Mouse (Mus musculus) liver, embryonic 16.5 days (tissue): ENCODE data around the gene Cacnb2. TPM values are rescaled to one million over a fixed set of nuclear protein-coding genes. Genes with fewer than 3 reads are reported as not detected.

Experiments
- ATAC-seq: fragments of 200-750 bp; cut with Nextera tagmentation; 2 replicates; pipeline ENCODE4 v1.8.0; 2017; ENCODE audit warnings: low read depth, mild to moderate bottlenecking, moderate number of reproducible peaks, moderate library complexity
- H3K27ac ChIP-seq: fragments of 300-500 bp; sonication (generic); 2 replicates; pipeline ENCODE4 v1.5.1; 2014; ENCODE audit warnings: mild to moderate bottlenecking, low read length
- H3K27me3 ChIP-seq: fragments of 300-500 bp; sonication (generic); 2 replicates; pipeline ENCODE4 v1.6.1; 2014; ENCODE audit warnings: low read depth, low read length, mixed read lengths; ENCODE audit not compliant: control insufficient read depth, insufficient read depth
- H3K36me3 ChIP-seq: fragments of 300-500 bp; sonication (generic); 2 replicates; pipeline ENCODE4 v1.6.1; 2014; ENCODE audit warnings: mild to moderate bottlenecking; ENCODE audit not compliant: control insufficient read depth, insufficient read depth
- H3K4me1 ChIP-seq: fragments of 300-500 bp; sonication (generic); 2 replicates; pipeline ENCODE4 v1.6.1; 2014; ENCODE audit warnings: low read depth, low read length, mixed read lengths; ENCODE audit not compliant: control insufficient read depth
- H3K4me2 ChIP-seq: fragments of 300-500 bp; sonication (generic); 2 replicates; pipeline ENCODE4 v1.6.1; 2014; ENCODE audit warnings: low read depth, low read length, mixed read lengths
- H3K4me3 ChIP-seq: fragments of 300-500 bp; sonication (generic); 2 replicates; pipeline ENCODE4 v1.5.1; 2014; ENCODE audit warnings: low read depth, mild to moderate bottlenecking, low read length
- H3K9ac ChIP-seq: fragments of 300-500 bp; sonication (generic); 2 replicates; pipeline ENCODE4 v1.6.1; 2014; ENCODE audit warnings: low read depth, low read length
- H3K9me3 ChIP-seq: fragments of 300-500 bp; sonication (generic); replicated peaks from 2 replicates; pipeline ENCODE4 v1.6.1; 2016; ENCODE audit warnings: low read length; ENCODE audit not compliant: control insufficient read depth
- WGBS: fragments of 180-500 bp; shearing (Covaris S2); extraction: QIAGEN DNeasy Blood & Tissue Kit; methylation state at CpG from one replicate; pipeline ENCODE4 v1.1.7; 2014; ENCODE audit not compliant: insufficient replicate concordance; 5-methylcytosine and 5-hydroxymethylcytosine counted together
- polyA plus RNA-seq: library from polyadenylated mRNA; unstranded; fragments of >200 nt; fragmentation: Nextera tagmentation; extraction: Ambion mirVana; gene quantifications from 2 replicates; pipeline ENCODE4 v1.2.1, GENCODE M21; 2015

Gene Cacnb2
- 0.16 and 0.26 TPM in 2 replicates for polyA plus RNA-seq

DNA sequence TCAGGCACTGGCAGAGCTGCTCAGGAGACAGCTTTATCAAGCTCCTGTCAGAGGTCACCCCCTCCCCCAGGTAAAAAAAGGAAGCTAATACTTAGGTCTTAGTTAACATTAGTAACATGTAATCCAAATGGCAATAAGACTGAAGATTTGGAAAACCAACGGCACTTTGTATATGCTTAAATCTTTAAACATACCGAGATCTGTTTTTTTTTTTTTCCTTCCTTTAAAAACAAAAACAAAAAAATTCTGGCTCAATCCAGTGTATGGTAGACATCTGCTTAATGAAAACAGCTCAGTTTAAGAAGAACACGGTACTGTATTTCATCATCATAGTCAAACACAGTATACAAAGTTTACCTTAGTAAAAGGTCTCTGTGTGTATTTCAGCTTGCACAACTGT is at the start of gene Cacnb2:
Cacnb2 (plus strand) TSS at position 301 of the 400 bp plus-strand sequence.
- Histone ChIP-seq H3K4me2 (peak within 1 kb of the TSS; percentile 66), H3K36me3 (no peaks in the 10 kb centered on the region), H3K4me1 (no peaks in the 10 kb centered on the region), H3K4me3 (peak within 1 kb of the TSS; percentile 62), H3K27ac (peak within 1 kb of the TSS; percentile 10), H3K9me3 (no peaks in the 10 kb centered on the region), H3K27me3 (peaks cover 20% of the 10 kb centered on the region), H3K9ac (peak within 1 kb of the TSS; percentile 48)
- ATAC-seq, result peak; percentile 58
- WGBS, result 29% methylated on average over 3 of the region's 3 CpGs

DNA sequence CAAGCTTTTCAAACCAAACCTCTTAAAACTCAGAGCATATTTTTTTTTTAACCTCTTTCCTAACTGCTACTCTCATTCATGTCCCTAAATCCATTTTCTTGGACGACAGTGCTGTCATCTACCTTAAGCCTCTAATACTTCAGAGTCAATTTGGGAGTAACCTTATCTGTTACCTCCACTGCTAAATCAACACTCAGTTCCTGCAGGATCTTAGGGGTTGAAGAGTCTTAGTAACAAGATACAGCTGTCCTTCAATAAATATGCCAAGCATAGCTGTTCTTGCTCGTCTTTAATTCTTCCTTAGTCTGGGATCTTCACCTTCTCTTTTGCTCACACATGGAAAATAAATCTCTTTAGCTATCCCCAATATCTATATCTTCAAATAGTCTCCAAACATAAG is 34.9 kb upstream of the Cacnb2 start:
- 44% methylated on average over 2 of the region's 2 CpGs for WGBS
- no peak for ATAC-seq

DNA sequence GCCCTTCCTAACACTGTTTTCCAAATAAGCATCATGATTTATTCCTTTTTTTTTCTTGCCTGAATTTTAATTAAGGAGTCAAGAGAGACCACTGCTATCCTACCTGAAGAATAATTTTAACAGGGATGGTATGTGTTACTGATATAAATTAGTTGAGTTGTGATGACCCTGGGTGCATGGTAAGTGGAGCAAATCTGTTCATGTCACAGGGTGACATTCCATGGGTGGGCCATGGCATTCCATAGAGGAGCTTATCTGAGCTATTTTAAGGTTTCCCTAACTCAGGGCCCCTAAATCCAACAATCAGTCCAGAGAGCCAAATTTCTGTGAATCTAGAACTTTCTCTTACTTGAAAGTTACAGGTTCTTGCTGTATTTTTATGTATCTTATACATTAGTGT is 31.6 kb upstream of the Cacnb2 start:
- Histone ChIP-seq H3K36me3 (no peaks in the 10 kb centered on the region), H3K4me2 (no peak overlapping the region), H3K4me3 (no peak overlapping the region), H3K4me1 (no peaks in the 10 kb centered on the region), H3K27ac (no peak overlapping the region), H3K9ac (no peak overlapping the region), H3K9me3 (no peaks in the 10 kb centered on the region), H3K27me3 (no peaks in the 10 kb centered on the region)
- ATAC-seq, result no peak

More for the DNA sequence above, 34.9 kb upstream of the Cacnb2 start:
- Histone ChIP-seq H3K4me3 (no peak overlapping the region), H3K27me3 (no peaks in the 10 kb centered on the region), H3K36me3 (no peaks in the 10 kb centered on the region), H3K9me3 (no peaks in the 10 kb centered on the region), H3K4me2 (no peak overlapping the region), H3K4me1 (no peaks in the 10 kb centered on the region), H3K9ac (no peak overlapping the region), H3K27ac (no peak overlapping the region)

DNA sequence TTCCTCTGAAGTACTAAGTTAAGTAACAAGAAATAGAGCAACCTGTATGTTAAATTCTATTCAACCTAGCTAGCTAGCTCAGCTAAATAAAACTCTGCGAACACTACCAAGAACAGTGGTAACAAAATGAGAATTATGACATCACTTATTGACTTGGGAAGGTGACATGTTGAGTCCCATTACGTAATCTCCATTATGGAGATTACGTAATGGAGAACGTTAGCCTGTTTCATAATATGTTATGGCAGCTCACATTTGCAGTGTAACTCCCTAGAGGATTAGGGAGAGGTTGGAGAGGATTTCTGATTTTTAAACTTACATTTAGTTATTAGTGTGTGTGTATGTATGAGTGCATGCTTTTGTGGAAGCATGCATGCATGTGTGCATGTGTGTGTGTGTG is 13.3 kb upstream of the Cacnb2 start:
- Histone ChIP-seq H3K36me3 (no peaks in the 10 kb centered on the region), H3K9ac (no peak overlapping the region), H3K27me3 (no peaks in the 10 kb centered on the region), H3K4me1 (no peaks in the 10 kb centered on the region), H3K4me3 (no peak overlapping the region), H3K9me3 (no peaks in the 10 kb centered on the region), H3K4me2 (no peak overlapping the region), H3K27ac (no peak overlapping the region)
- WGBS, result 52% methylated on average over 4 of the region's 4 CpGs
- no peak for ATAC-seq

DNA sequence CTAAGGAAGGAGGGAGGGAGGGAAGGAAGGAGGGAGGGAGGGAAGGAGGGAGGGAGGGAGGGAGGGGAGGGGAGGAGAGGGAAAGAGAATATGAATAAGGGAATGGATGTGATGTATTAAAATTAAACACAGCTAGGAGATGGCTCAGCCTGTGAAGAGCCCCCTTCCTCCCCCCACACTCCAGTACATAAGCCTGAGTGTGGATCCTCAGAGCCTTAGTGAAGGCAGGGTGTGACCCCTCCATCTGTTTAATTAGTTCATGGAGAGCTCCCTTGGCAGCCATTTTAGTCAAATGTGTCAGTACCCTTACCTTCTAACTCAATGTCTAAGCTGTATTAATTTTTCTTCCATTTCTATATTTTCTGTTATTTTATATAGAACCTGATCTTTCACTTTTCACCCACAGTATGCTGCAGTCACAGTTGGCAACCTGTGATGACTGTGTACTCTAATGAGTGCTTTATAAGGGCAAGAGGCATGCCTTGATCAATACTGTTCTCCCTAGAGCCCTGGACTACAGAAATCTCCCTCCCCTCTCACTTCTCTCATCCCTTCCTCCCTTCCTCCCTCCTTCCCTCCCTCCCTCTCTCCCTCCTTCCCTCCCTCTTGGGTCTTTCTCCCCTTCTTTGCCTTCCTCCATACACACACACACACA is 4.9 kb upstream of the Cacnb2 start:
- Histone ChIP-seq H3K4me1 (no peaks in the 10 kb centered on the region), H3K4me2 (no peak overlapping the region), H3K36me3 (no peaks in the 10 kb centered on the region), H3K27me3 (no peaks in the 10 kb centered on the region), H3K27ac (no peak overlapping the region), H3K9ac (no peak overlapping the region), H3K9me3 (no peaks in the 10 kb centered on the region), H3K4me3 (no peak overlapping the region)
- no peak for ATAC-seq

DNA sequence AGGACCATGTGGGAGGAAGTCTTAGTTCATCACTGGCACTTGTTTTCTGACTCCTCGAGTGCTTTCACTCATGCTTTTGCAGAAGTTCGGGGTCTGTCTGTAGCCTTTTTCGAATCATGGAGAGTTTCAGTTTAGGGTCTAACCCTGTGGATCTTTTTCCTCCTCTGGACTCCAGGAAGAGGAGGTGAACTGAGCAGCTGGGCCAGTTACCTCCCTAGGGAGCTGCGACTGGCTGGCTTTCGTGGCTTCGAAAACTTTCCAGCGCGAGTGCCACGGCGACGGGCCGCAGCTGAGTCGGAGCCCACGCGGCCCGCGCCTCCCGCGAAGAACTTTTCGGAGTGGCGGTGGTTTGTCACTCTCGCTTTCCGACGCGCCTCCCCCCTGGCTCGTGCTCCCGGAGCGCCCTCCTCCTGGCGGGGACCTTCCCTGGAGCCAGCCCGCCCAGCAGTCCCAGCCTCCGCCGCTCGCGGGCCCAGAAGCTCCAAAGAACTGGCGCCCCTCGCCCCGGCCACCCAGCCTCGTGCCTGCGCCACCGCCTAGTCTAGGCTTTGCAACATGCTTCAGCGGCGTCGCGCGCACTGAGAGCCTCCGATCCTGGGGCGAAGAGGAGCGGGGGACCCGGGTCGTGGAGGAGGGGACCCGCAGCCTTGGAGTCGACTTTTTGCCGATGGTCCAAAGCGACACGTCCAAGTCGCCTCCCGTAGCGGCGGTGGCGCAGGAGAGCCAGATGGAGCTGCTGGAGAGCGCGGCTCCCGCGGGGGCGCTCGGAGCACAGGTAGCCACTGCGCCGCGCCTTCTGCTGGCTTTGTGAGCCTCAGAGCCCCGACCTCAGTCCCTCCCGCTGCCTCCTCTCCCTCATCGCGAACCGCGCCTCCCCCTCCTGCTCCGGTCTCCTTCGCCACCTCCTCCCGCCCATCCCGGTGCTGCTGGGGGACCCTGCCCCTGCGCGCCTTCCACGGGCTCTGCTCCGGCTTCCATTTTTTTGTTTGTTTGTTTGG is 1.2 kb downstream of the Cacnb2 start:
- H3K4me3 ChIP-seq, result peak overlapping the region; percentile 62
- H3K27ac ChIP-seq, result peak overlapping the region; percentile 19
- 1% methylated on average over 80 of the region's 83 CpGs for WGBS
- ATAC-seq, result peak; percentile 72
- H3K4me1 ChIP-seq, result no peaks in the 10 kb centered on the region
- H3K36me3 ChIP-seq, result no peaks in the 10 kb centered on the region
- H3K9me3 ChIP-seq, result no peaks in the 10 kb centered on the region
- H3K27me3 ChIP-seq, result peaks cover 20% of the 10 kb centered on the region
- H3K4me2 ChIP-seq, result peak overlapping the region; percentile 66
- peak overlapping the region; percentile 48 for H3K9ac ChIP-seq

DNA sequence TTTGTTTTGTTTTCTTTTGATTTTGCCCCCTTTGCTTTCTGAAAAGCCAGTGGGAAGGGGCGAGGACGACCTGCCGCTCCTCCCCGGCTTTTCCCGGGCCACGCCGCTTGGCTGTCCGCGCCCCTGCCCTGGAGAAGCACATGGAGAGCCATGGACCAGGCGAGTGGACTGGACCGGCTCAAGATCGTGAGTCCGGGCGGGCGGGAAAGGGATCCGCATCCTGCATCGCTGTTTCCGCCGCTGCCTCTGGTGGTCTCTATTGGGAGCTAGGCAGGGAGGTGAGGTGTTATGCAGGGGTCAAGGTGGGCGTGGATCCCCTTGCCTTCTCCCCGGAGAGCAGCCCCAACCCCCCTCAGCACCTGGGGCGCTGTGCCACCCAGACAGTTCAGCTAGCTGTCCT is 1.9 kb downstream of the Cacnb2 start:
- 0 out of 2 replicates have a peak, but pooled peaks have one; percentile 9 for ATAC-seq
- Histone ChIP-seq H3K4me2 (peak overlapping the region; percentile 66), H3K4me3 (peak overlapping the region; percentile 62), H3K27me3 (peaks cover 20% of the 10 kb centered on the region), H3K9me3 (no peaks in the 10 kb centered on the region), H3K4me1 (no peaks in the 10 kb centered on the region), H3K27ac (no peak overlapping the region), H3K9ac (peak overlapping the region; percentile 8; the same call in 1 of the 2 replicates), H3K36me3 (no peaks in the 10 kb centered on the region)
- WGBS, result under 1% methylated on average over 22 of the region's 22 CpGs

DNA sequence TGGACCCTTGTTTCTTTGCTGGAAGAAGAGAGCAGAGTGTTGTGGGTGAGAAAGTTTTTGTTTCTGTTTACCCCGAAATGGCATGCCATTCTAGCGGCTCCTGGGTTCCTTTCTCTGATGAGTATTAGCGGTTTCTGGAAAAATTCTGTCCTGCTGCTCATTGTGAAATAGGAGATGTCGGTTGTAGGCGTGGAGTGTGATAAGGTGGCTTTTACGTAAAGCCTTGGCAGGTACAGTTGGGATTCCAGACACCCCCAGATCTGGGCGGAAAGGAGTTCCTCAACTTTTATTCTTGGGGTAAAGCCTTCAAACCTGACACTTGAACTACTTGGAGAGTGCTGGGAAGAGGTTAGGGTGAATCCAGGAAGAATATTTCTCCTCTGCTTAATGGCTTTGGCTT is 2.3 kb downstream of the Cacnb2 start:
- Histone ChIP-seq H3K36me3 (no peaks in the 10 kb centered on the region), H3K27ac (no peak overlapping the region), H3K9ac (no peak overlapping the region), H3K9me3 (no peaks in the 10 kb centered on the region), H3K4me1 (no peaks in the 10 kb centered on the region), H3K27me3 (peaks cover 20% of the 10 kb centered on the region), H3K4me3 (peak overlapping the region; percentile 62), H3K4me2 (peak overlapping the region; percentile 66)
- WGBS, result 2% methylated on average over 7 of the region's 7 CpGs
- no peak for ATAC-seq

DNA sequence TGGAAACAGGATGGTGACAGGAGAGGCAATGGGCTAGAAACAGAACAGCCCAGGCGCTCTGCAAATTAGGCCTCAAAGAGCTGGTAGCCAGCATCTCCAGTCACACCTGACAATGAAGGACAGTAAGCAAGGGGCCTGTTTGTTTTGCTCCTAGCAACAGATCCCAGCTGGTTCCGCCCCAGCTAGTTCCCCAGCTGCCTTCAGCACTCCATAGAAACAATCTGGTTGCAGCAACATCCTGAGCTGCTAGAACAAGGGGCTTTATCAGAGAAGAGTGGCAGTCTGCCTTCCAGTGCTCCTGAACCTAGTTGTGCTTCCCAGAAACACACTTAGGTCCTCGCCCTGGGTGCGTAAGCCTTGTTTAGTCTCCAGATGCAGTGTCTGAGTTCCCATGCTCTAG is 5.7 kb downstream of the Cacnb2 start:
- WGBS, result 55% methylated on average over 4 of the region's 4 CpGs
- no peak for ATAC-seq
- H3K9me3 ChIP-seq, result no peaks in the 10 kb centered on the region
- H3K4me2 ChIP-seq, result no peak overlapping the region
- H3K4me1 ChIP-seq, result no peaks in the 10 kb centered on the region
- H3K9ac ChIP-seq, result no peak overlapping the region
- H3K36me3 ChIP-seq, result no peaks in the 10 kb centered on the region
- peaks cover 19% of the 10 kb centered on the region for H3K27me3 ChIP-seq
- no peak overlapping the region for H3K27ac ChIP-seq
- H3K4me3 ChIP-seq, result no peak overlapping the region
